Mouse (Mus musculus) left cerebral cortex, adult 11 months (tissue): ENCODE results near the gene Cdipt.

ENCODE experiments used
- DNase-seq: peaks from one replicate; pipeline ENCODE4 v3.0.0; 2022; ENCODE audit warnings: low spot score

Cdipt gene

GRCm38 (mm10) chr7:127024755-127025555, 49.2 kb downstream of the Cdipt start:
- DNase-seq: peak; percentile 68

GRCm38 (mm10) chr7:127025556-127026160, 49.9 kb downstream of the Cdipt start:
- DNase-seq: no peak

- no peak for DNase-seq
Measured at GRCm38 (mm10) chr7:127026161-127026600, 50.5 kb downstream of the Cdipt start.

DNA sequence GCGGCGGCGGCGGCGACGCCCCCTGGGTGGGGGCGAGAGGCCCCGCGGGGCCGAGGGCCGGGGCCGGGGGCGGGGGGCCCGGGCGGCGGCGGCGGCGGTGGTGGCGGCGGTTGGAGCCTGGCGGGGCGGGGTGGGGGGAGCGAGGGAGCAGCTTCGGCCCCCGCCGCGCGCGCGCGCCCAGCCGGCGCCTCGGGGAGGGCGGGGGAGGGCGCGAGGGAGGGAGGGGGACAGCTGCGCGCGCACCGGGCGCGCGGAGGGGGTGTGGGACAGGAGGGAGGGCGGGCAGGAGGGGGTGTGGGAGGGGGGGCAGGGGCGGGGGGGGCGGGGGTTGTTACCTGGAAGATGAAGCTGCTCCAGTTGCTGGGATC, 50.9 kb downstream of the Cdipt start:
- no peak for DNase-seq

DNA sequence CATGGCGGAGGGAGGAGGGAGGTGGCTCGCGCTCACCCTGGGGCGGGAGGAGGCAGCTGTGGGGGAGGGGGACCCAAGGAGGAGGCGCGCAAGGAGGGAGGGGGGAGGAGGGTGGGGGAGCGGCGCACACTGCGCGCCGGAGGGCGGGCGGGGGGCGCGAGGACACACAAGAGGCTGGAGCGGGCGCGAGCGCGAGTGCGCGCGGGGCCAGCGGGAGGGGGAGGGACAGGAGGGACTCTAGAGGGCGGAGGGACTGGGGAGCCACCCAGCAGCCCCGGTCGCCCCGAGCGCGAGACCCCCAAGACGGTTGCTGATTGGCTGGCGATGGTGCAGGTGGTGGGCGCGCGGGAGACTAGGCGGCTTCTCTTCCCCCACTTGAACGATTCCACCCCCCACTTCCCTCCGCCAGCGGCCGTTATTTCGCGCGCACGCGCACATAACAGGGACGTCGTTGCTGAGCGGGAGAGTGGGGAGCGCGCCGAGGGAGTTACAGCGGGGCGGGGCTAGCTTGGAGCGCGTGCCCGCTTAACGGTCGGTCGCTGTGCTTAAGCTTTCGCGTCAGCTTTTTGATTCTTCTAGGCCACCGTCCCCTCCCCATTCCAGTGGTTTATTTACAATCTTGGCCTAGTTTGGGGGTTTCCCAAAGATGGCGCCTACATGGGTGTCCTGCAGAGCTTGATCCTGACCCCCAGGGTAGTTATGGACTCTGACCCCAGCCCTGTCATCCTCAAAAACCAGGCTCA, 51.4 kb downstream of the Cdipt start, which contains the start of gene Maz:
Maz (minus strand) TSS at position 54 of the 743 bp plus-strand sequence.
- peak; percentile 99 for DNase-seq

DNA sequence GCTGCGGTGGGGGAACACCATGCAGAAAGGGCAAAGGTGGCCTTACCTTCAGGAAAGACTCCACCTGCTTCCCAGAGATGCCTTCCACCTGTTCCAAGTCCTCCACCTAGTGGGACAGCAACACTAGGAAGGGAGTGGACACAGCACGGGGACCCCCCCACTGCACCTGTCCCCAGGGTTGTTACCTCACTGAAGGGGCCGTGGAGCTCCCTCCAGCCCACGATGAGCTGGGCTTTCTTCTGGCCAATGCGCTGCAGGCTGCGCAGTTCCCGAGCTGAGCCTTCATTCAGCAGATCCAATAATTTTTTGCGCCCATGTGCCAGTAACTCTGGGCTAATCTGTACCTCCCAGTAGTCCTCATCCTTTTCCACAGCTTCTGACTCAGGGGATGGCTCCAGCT, 52.2 kb downstream of the Cdipt start:
- no peak for DNase-seq
